ENCODE assay signal across 28 mouse cellular contexts in the genomic region with DNA sequence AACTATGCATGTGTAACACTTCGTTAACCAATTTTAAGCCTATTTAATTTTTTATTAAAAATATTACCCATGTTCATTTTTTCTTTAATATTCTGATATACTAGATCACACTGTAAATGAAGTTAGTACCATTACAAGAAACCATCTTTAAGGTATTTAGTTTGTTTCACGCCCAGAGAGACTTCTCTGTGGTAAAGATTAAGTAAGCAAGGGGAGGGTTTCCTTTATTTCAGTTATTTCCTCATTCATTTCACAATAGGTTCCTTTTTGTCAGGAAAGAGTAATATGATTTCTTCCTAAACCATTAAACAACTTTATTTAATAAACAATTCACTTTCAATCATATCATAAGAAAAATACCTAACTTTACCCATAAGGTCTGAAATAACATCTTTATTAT.
"Had no signal": no experiment of that assay in that cellular context is flagged by ENCODE, and none has a peak within 500 bp of the region (broad histone marks: within the 10 kb centered on the region; RNA-seq: fewer than 3 reads in every experiment).

No protein-coding gene starts in this region.

- H3K4me2 ChIP-seq: heart, embryonic 11.5 days; heart, embryonic 13.5 days; heart, embryonic 15.5 days; hindbrain, embryonic 12.5 days; hindbrain, embryonic 14.5 days; intestine, embryonic 15.5 days; limb, embryonic 12.5 days; liver, embryonic 11.5 days; liver, embryonic 13.5 days had no signal

- H3K9me3 ChIP-seq: heart, embryonic 13.5 days; heart, embryonic 15.5 days; hindbrain, embryonic 10.5 days; hindbrain, embryonic 12.5 days; intestine, embryonic 15.5 days; limb, embryonic 10.5 days; limb, embryonic 12.5 days; liver, embryonic 13.5 days had no signal

- H3K27ac ChIP-seq: gastrocnemius, adult 2 months; heart, adult 2 months; heart, embryonic 13.5 days; heart, embryonic 15.5 days; hindbrain, embryonic 10.5 days; hindbrain, embryonic 12.5 days; hindbrain, embryonic 14.5 days; intestine, embryonic 15.5 days; layer of hippocampus, adult 2 months; left cerebral cortex, adult 2 months; limb, embryonic 10.5 days; limb, embryonic 12.5 days; liver, embryonic 13.5 days had no signal

- DNase-seq: gastrocnemius, adult 2 months; gastrocnemius, postnatal 10 days; gastrocnemius, postnatal 25 days; heart, adult 11 months; heart, adult 2 months; heart, postnatal 4 days; kidney, adult 18-20 months; kidney, adult 8-10 months; kidney, postnatal 10 days; kidney, postnatal 25 days; kidney, postnatal 4 days; liver; liver, embryonic 13.5 days had no signal

- H3K36me3 ChIP-seq: heart, embryonic 15.5 days; hindbrain, embryonic 10.5 days; hindbrain, embryonic 12.5 days; intestine, embryonic 15.5 days; limb, embryonic 10.5 days; limb, embryonic 12.5 days; liver, embryonic 13.5 days had no signal

- H3K27me3 ChIP-seq: heart, embryonic 13.5 days; heart, embryonic 15.5 days; hindbrain, embryonic 12.5 days; intestine, embryonic 15.5 days; limb, embryonic 12.5 days; liver, embryonic 13.5 days had no signal

- H3K4me1 ChIP-seq: heart, embryonic 13.5 days; heart, embryonic 15.5 days; hindbrain, embryonic 12.5 days; intestine, embryonic 15.5 days; limb, embryonic 10.5 days; limb, embryonic 12.5 days; liver, embryonic 13.5 days had no signal

- H3K9ac ChIP-seq: heart, embryonic 13.5 days; heart, embryonic 15.5 days; hindbrain, embryonic 12.5 days; hindbrain, embryonic 14.5 days; intestine, embryonic 15.5 days; limb, embryonic 12.5 days; liver, embryonic 13.5 days had no signal

- ATAC-seq: hindbrain, embryonic 16.5 days; inflammation-experienced regulatory T-cells, adult 6 months; intestine, embryonic 15.5 days; intestine, postnatal 0 days had no signal

- H3K4me3 ChIP-seq: gastrocnemius, adult 2 months; heart, adult 2 months; heart, embryonic 13.5 days; heart, embryonic 15.5 days; hindbrain, embryonic 10.5 days; hindbrain, embryonic 12.5 days; intestine, embryonic 15.5 days; layer of hippocampus, adult 2 months; left cerebral cortex, adult 2 months; limb, embryonic 10.5 days; limb, embryonic 12.5 days; liver, embryonic 13.5 days had no signal
